Mouse (Mus musculus) kidney, embryonic 15.5 days (tissue): Measurements from ENCODE around the gene Unc13b. TPM values are rescaled to one million over a fixed set of nuclear protein-coding genes. Genes with fewer than 3 reads are reported as not detected.

Experiments used
- ATAC-seq: fragments of 200-750 bp; cut with Nextera tagmentation; replicated peaks from 2 replicates; pipeline ENCODE4 v1.8.0; 2017; ENCODE audit warnings: moderate TSS enrichment; ENCODE audit not compliant: low FRiP score
- H3K27ac ChIP-seq: fragments of 300-500 bp; sonication (generic); 2 replicates; pipeline ENCODE4 v1.5.1; 2015; ENCODE audit warnings: mild to moderate bottlenecking, inconsistent platforms
- H3K27me3 ChIP-seq: fragments of 300-500 bp; sonication (generic); 2 replicates; pipeline ENCODE4 v1.6.1; 2015; ENCODE audit warnings: inconsistent platforms
- H3K36me3 ChIP-seq: fragments of 300-500 bp; sonication (generic); 2 replicates; pipeline ENCODE4 v1.6.1; 2015; ENCODE audit warnings: inconsistent platforms
- H3K4me1 ChIP-seq: fragments of 300-500 bp; sonication (generic); 2 replicates; pipeline ENCODE4 v1.6.1; 2015; ENCODE audit warnings: inconsistent platforms
- H3K4me2 ChIP-seq: fragments of 300-500 bp; sonication (generic); 2 replicates; pipeline ENCODE4 v1.6.1; 2015; ENCODE audit warnings: moderate library complexity, mild to moderate bottlenecking, inconsistent platforms
- H3K4me3 ChIP-seq: fragments of 300-500 bp; sonication (generic); replicated peaks from 2 replicates; pipeline ENCODE4 v1.5.1; 2015; ENCODE audit warnings: mild to moderate bottlenecking, inconsistent platforms
- H3K9ac ChIP-seq: fragments of 300-500 bp; sonication (generic); 2 replicates; pipeline ENCODE4 v1.6.1; 2015; ENCODE audit warnings: mild to moderate bottlenecking, inconsistent platforms
- H3K9me3 ChIP-seq: fragments of 300-500 bp; sonication (generic); replicated peaks from 2 replicates; pipeline ENCODE4 v1.6.1; 2016; ENCODE audit warnings: inconsistent platforms
- WGBS: fragments of 180-500 bp; shearing (Covaris S2); methylation state at CpG from one replicate; pipeline ENCODE4 v1.1.7; 2015; ENCODE audit warnings: mixed read lengths; 5-methylcytosine and 5-hydroxymethylcytosine counted together
- polyA plus RNA-seq: library from polyadenylated mRNA; unstranded; fragments of >200 nt; fragmentation: Nextera tagmentation; extraction: Ambion mirVana; gene quantifications from 2 replicates; pipeline ENCODE4 v1.2.1, GENCODE M21; 2015

Unc13b gene
- polyA plus RNA-seq, 1 experiment from 2014 or later: 8.3 TPM

DNA sequence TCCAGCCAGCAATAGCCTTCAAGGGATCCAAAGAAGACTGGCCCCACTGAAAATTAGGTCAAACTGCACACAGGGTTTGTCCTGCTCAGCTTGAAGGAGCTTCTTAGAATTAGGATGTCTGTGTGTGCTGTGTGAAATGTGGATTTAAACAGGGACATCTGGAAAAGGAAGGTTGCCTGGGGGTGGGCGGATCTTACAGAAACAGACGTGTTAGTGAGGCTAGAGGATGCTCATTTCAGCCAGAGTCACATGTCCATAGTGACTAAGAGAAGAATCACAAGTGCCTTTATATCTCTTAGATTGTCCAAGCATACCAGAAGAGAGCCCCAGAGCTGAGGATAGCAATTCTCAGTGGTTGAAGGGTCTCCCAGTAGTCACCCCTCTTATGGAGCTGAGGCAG is 190.2 kb downstream of the Unc13b start:
- Histone ChIP-seq H3K27ac (no peak overlapping the region), H3K9ac (no peak overlapping the region), H3K36me3 (peaks cover 9% of the 10 kb centered on the region; the same call in 1 of the 2 replicates), H3K27me3 (no peaks in the 10 kb centered on the region), H3K4me2 (no peak overlapping the region), H3K4me3 (no peak overlapping the region), H3K9me3 (no peaks in the 10 kb centered on the region), H3K4me1 (no peaks in the 10 kb centered on the region)
- no peak for ATAC-seq
- WGBS: 81% methylated on average over 2 of the region's 2 CpGs

GRCm38 (mm10) chr4:43251269-43251668 is 192.5 kb downstream of the Unc13b start:
- H3K4me1 ChIP-seq: no peaks in the 10 kb centered on the region
- no peak overlapping the region for H3K4me3 ChIP-seq
- no peak overlapping the region for H3K9ac ChIP-seq
- H3K27me3 ChIP-seq: no peaks in the 10 kb centered on the region
- no peak for ATAC-seq
- no peak overlapping the region for H3K27ac ChIP-seq
- no peak overlapping the region for H3K4me2 ChIP-seq
- WGBS: 77% methylated on average over 6 of the region's 6 CpGs
- H3K9me3 ChIP-seq: no peaks in the 10 kb centered on the region
- H3K36me3 ChIP-seq: peaks cover 16% of the 10 kb centered on the region

DNA sequence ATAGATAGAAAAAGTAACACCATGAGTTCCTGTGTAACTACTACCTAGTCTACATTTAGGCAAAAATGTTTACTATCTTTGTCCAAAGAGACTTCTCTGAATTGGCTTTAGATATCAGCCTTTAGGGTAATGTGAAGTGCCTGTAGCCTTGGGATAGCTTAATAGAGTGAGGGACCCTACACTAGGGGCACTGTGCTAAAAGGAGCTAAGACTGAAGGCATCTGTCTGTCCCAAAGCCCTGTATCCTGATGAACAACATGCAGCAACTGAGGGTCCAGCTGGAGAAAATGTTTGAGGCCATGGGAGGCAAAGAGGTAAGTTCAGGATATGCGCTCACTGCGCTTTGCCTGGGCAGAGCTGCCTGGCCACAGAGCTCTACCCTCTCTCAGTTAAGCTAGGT is 198.3 kb downstream of the Unc13b start:
- no peak overlapping the region for H3K27ac ChIP-seq
- no peaks in the 10 kb centered on the region for H3K9me3 ChIP-seq
- WGBS: 93% methylated on average over 2 of the region's 2 CpGs
- H3K4me2 ChIP-seq: no peak overlapping the region
- no peak overlapping the region for H3K9ac ChIP-seq
- no peak for ATAC-seq
- H3K27me3 ChIP-seq: no peaks in the 10 kb centered on the region
- peaks cover 8% of the 10 kb centered on the region for H3K4me1 ChIP-seq
- H3K4me3 ChIP-seq: no peak overlapping the region
- H3K36me3 ChIP-seq: peaks cover 10% of the 10 kb centered on the region

GRCm38 (mm10) chr4:43258556-43258955 is 199.8 kb downstream of the Unc13b start:
- WGBS: 84% methylated on average over 4 of the region's 4 CpGs
- no peak overlapping the region for H3K4me2 ChIP-seq
- no peaks in the 10 kb centered on the region for H3K9me3 ChIP-seq
- no peak overlapping the region for H3K4me3 ChIP-seq
- ATAC-seq: no peak
- peaks cover 10% of the 10 kb centered on the region for H3K36me3 ChIP-seq
- H3K27me3 ChIP-seq: no peaks in the 10 kb centered on the region
- no peak overlapping the region for H3K27ac ChIP-seq
- H3K9ac ChIP-seq: no peak overlapping the region
- H3K4me1 ChIP-seq: peaks cover 8% of the 10 kb centered on the region

GRCm38 (mm10) chr4:43259435-43259834 is 200.7 kb downstream of the Unc13b start:
- no peaks in the 10 kb centered on the region for H3K27me3 ChIP-seq
- H3K36me3 ChIP-seq: peaks cover 10% of the 10 kb centered on the region
- peaks cover 8% of the 10 kb centered on the region for H3K4me1 ChIP-seq
- WGBS: 69% methylated on average over 3 of the region's 3 CpGs
- no peak overlapping the region for H3K9ac ChIP-seq
- H3K4me3 ChIP-seq: no peak overlapping the region
- ATAC-seq: no peak
- H3K4me2 ChIP-seq: no peak overlapping the region
- H3K9me3 ChIP-seq: no peaks in the 10 kb centered on the region
- H3K27ac ChIP-seq: no peak overlapping the region

GRCm38 (mm10) chr4:43260096-43260495 is 201.3 kb downstream of the Unc13b start:
- no peak overlapping the region for H3K4me3 ChIP-seq
- H3K4me1 ChIP-seq: peaks cover 8% of the 10 kb centered on the region
- H3K27ac ChIP-seq: no peak overlapping the region
- H3K9me3 ChIP-seq: no peaks in the 10 kb centered on the region
- no peak for ATAC-seq
- peaks cover 9% of the 10 kb centered on the region for H3K36me3 ChIP-seq
- no peak overlapping the region for H3K4me2 ChIP-seq
- no peaks in the 10 kb centered on the region for H3K27me3 ChIP-seq
- H3K9ac ChIP-seq: no peak overlapping the region
- 54% methylated on average over 5 of the region's 5 CpGs for WGBS

DNA sequence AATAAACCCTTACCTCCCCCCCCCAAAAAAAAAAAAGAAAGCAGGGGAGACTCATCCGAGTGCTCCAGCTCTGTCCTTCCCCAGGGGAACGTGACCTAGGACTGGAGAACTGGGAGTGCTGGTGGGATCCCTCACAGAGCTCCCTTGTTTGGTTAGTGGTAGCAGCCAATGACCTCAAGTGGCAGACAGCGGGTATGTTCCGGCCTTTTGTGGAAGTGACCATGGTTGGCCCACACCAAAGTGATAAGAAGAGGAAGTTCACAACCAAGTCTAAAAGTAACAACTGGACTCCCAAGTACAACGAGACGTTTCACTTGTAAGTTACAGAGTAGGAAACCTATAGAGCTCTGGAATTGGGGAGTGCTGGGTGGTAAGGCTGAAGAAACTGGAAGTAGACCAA is 204.1 kb downstream of the Unc13b start:
- Histone ChIP-seq H3K27ac (no peak overlapping the region), H3K27me3 (no peaks in the 10 kb centered on the region), H3K9ac (no peak overlapping the region), H3K4me2 (no peak overlapping the region), H3K9me3 (no peaks in the 10 kb centered on the region), H3K4me3 (no peak overlapping the region), H3K4me1 (peaks cover 20% of the 10 kb centered on the region), H3K36me3 (no peaks in the 10 kb centered on the region; the same call in 1 of the 2 replicates)
- WGBS: 90% methylated on average over 6 of the region's 6 CpGs
- no peak for ATAC-seq

- Histone ChIP-seq H3K9me3 (no peaks in the 10 kb centered on the region), H3K9ac (no peak overlapping the region), H3K36me3 (no peaks in the 10 kb centered on the region), H3K4me1 (peaks cover 11% of the 10 kb centered on the region), H3K4me3 (no peak overlapping the region), H3K27me3 (no peaks in the 10 kb centered on the region), H3K4me2 (no peak overlapping the region), H3K27ac (no peak overlapping the region)
- no peak for ATAC-seq
- WGBS: 60% methylated on average over 2 of the region's 2 CpGs
Observed at GRCm38 (mm10) chr4:43266146-43266545, 207.4 kb downstream of the Unc13b start.

GRCm38 (mm10) chr4:43266623-43267322 is 208.0 kb downstream of the Unc13b start, which contains the start of gene Atp8b5:
Atp8b5 (plus strand) TSS chr4:43267159.
- Histone ChIP-seq H3K4me3 (peak within 1 kb of the TSS; percentile 46), H3K9me3 (no peaks in the 10 kb centered on the region), H3K27ac (0 out of 2 replicates have a peak within 1 kb of the TSS, but pooled peaks have one; percentile 37), H3K9ac (peak within 1 kb of the TSS; percentile 50), H3K27me3 (no peaks in the 10 kb centered on the region), H3K4me1 (peaks cover 11% of the 10 kb centered on the region), H3K36me3 (no peaks in the 10 kb centered on the region), H3K4me2 (peak within 1 kb of the TSS; percentile 74)
- 1% methylated on average over 19 of the region's 19 CpGs for WGBS
- peak; percentile 69; the same call in 1 of the 2 replicates for ATAC-seq

GRCm38 (mm10) chr4:43267323-43267658 is 208.5 kb downstream of the Unc13b start:
- H3K9me3 ChIP-seq: no peaks in the 10 kb centered on the region
- H3K27ac ChIP-seq: no peak overlapping the region
- no peaks in the 10 kb centered on the region for H3K36me3 ChIP-seq
- peak overlapping the region; percentile 74 for H3K4me2 ChIP-seq
- no peak for ATAC-seq
- H3K9ac ChIP-seq: no peak overlapping the region
- WGBS: 11% methylated on average over 2 of the region's 2 CpGs
- H3K4me1 ChIP-seq: peaks cover 11% of the 10 kb centered on the region
- H3K27me3 ChIP-seq: no peaks in the 10 kb centered on the region
- peak overlapping the region; percentile 46 for H3K4me3 ChIP-seq

DNA sequence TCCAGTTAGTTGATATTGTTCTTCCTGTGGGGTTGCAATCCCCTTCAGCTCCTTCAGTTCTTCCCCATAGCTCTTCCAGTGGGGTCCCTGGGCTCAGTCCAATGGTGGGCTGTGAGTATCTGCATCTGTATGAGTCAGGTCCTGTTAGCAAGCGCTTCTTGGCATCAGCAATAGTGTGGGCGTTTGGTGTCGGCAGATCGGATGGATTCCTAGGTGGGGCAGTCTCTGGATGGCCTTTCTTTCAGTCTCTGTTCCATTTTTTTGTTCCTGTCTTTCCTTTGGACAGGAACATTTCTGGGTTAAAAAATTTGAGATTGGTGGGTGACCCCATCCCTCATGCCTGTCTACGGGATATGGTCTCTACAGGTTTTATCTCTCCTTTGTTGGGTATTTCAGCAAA is 226.7 kb downstream of the Unc13b start:
- Histone ChIP-seq H3K4me3 (no peak overlapping the region), H3K36me3 (no peaks in the 10 kb centered on the region), H3K4me2 (no peak overlapping the region), H3K27ac (no peak overlapping the region), H3K9me3 (no peaks in the 10 kb centered on the region), H3K9ac (no peak overlapping the region), H3K27me3 (no peaks in the 10 kb centered on the region), H3K4me1 (no peaks in the 10 kb centered on the region)
- no peak for ATAC-seq
- WGBS: 94% methylated on average over 5 of the region's 5 CpGs

- H3K4me2 ChIP-seq: no peak overlapping the region
- H3K36me3 ChIP-seq: no peaks in the 10 kb centered on the region
- no peaks in the 10 kb centered on the region for H3K9me3 ChIP-seq
- no peak overlapping the region for H3K9ac ChIP-seq
- ATAC-seq: no peak
- no peaks in the 10 kb centered on the region for H3K27me3 ChIP-seq
- WGBS: 60% methylated on average over 3 of the region's 3 CpGs
- no peak overlapping the region for H3K4me3 ChIP-seq
- no peaks in the 10 kb centered on the region for H3K4me1 ChIP-seq
- H3K27ac ChIP-seq: no peak overlapping the region
Observed at GRCm38 (mm10) chr4:43287305-43287704, 228.6 kb downstream of the Unc13b start.

DNA sequence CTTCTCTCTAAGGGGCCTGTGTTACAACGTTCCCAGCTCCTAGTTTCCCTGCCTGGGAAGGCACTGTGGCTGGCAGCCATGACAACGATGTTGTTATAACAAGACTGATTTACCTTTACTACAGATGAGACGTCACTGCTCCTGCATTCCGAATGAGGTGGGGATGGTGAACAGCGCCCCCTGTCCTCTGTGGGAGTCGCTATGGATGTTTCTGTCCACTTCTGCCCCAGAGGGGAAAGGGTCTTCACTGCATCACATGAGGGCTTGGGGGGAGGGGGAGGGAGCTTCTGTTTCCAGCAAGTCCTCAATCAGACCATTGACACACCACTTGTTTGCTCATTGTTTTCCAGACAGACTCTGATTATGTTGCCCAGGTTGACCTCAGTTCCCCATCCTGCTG is 235.2 kb downstream of the Unc13b start:
- WGBS: 25% methylated on average over 6 of the region's 6 CpGs
- no peak overlapping the region for H3K9ac ChIP-seq
- no peaks in the 10 kb centered on the region for H3K9me3 ChIP-seq
- no peak overlapping the region for H3K4me3 ChIP-seq
- H3K4me2 ChIP-seq: no peak overlapping the region
- no peak for ATAC-seq
- H3K27ac ChIP-seq: no peak overlapping the region
- H3K4me1 ChIP-seq: 0 out of 2 replicates have a peak, but pooled peaks cover 8% of the 10 kb centered on the region
- no peaks in the 10 kb centered on the region for H3K36me3 ChIP-seq
- H3K27me3 ChIP-seq: no peaks in the 10 kb centered on the region
